ENCODE assay signal across 8 mouse cellular contexts in the genomic region with DNA sequence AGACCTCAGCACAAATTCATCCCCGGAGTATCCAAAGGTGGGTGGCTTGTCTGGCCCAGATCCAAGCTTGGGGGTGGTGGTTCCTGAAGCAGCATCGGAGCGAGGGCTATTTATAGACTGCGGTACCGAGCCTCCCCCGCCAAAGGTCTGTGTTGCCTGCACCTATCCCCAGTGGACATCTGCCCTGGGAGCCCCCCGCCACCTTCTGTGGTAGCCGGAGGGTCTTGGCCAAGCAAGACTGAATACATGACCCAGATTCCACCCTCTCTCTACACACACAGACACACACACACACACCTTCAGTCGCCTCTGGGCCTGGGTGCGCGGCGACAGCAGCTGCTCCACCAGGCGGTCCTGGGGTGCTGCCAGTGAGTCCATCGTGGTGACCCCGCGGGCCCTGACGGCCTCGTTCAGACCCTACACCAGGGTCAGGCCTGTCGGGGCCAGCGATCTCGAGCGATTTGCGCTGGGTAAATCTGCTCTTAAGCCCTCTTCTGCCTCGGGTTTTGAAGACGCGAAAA. TPM values are rescaled to one million over a fixed set of nuclear protein-coding genes. Genes with fewer than 3 reads are reported as not detected.
A peak's percentile ranks its signal among the peaks of the same experiment; 100 is the strongest.
DNase-seq lines count a peak whose midpoint lies in the region; ATAC-seq and TF ChIP-seq lines count a peak whose summit lies in the region.

No protein-coding gene starts in this region.

- peaks cover 26% of the 10 kb centered on the region for H3K4me1 ChIP-seq in heart, embryonic 11.5 days (ENCODE audit: control insufficient read depth, insufficient read depth, low read length)
- peaks cover 0 to 11% of the 10 kb centered on the region in 2 experiments; a peak in 1 of 4 replicates for H3K4me1 ChIP-seq in ES-E14 (ENCODE audit: control insufficient read depth in 2 of 2, insufficient read depth in 2 of 2, low read length in 2 of 2, poor library complexity in 1 of 2)
- H3K4me1 ChIP-seq in embryonic facial prominence, embryonic 13.5 days: peaks cover 50% of the 10 kb centered on the region
- H3K4me1 ChIP-seq in intestine, embryonic 15.5 days (replicated peaks): peaks cover 41% of the 10 kb centered on the region
- peaks cover 54% of the 10 kb centered on the region for H3K4me1 ChIP-seq in midbrain, embryonic 12.5 days

- H3K36me3 ChIP-seq in heart, embryonic 11.5 days (ENCODE audit: control insufficient read depth, insufficient read depth, low read length): no peaks in the 10 kb centered on the region
- no peaks in the 10 kb centered on the region for H3K36me3 ChIP-seq in ES-E14 (ENCODE audit: control insufficient read depth, insufficient read depth, low read length, poor library complexity, severe bottlenecking)
- peaks cover 37% of the 10 kb centered on the region for H3K36me3 ChIP-seq in embryonic facial prominence, embryonic 13.5 days
- H3K36me3 ChIP-seq in intestine, embryonic 15.5 days: peaks cover 12% of the 10 kb centered on the region; the same call in 1 of the 2 replicates
- peaks cover 30% of the 10 kb centered on the region for H3K36me3 ChIP-seq in midbrain, embryonic 12.5 days

- DNase-seq in heart, postnatal 25 days (ENCODE audit: low spot score): no peak
- no peak for DNase-seq in ES-E14 (ENCODE audit: low read depth, low spot score)
- DNase-seq in thymus, postnatal 4 days: no peak
- DNase-seq in testis, postnatal 10 days (ENCODE audit: low spot score): no peak

- no peaks in the 10 kb centered on the region for H3K9me3 ChIP-seq in heart, embryonic 11.5 days (replicated peaks; ENCODE audit: control insufficient read depth, low read length)
- no peaks in the 10 kb centered on the region for H3K9me3 ChIP-seq in ES-E14 (ENCODE audit: control insufficient read depth, insufficient read depth, low read depth, low read length)
- H3K9me3 ChIP-seq in embryonic facial prominence, embryonic 13.5 days: no peaks in the 10 kb centered on the region
- no peaks in the 10 kb centered on the region for H3K9me3 ChIP-seq in intestine, embryonic 15.5 days
- H3K9me3 ChIP-seq in midbrain, embryonic 12.5 days: no peaks in the 10 kb centered on the region

- H3K4me3 ChIP-seq in heart, embryonic 11.5 days (ENCODE audit: low read depth, low read length): peak overlapping the region; percentile 47
- H3K4me3 ChIP-seq in ES-E14 (ENCODE audit: insufficient read depth in 1 of 2, low read depth in 1 of 2, low read length in 2 of 2, poor library complexity in 1 of 2, severe bottlenecking in 1 of 2): peak overlapping the region; percentile 15 to 65; a peak in 3 of 4 replicates
- peak overlapping the region; percentile 82 for H3K4me3 ChIP-seq in embryonic facial prominence, embryonic 13.5 days
- peak overlapping the region; percentile 49 for H3K4me3 ChIP-seq in intestine, embryonic 15.5 days (replicated peaks)
- peak overlapping the region; percentile 53 for H3K4me3 ChIP-seq in midbrain, embryonic 12.5 days

- WGBS in heart, embryonic 11.5 days (ENCODE audit: insufficient replicate concordance): 9% methylated on average over 26 of the region's 26 CpGs
- 17% methylated on average over 26 of the region's 26 CpGs for WGBS in embryonic facial prominence, embryonic 13.5 days
- 30% methylated on average over 26 of the region's 26 CpGs for WGBS in intestine, embryonic 15.5 days
- WGBS in midbrain, embryonic 12.5 days: 12% methylated on average over 26 of the region's 26 CpGs

- H3K4me2 ChIP-seq in heart, embryonic 11.5 days: peak overlapping the region; percentile 86
- peak overlapping the region; percentile 86 for H3K4me2 ChIP-seq in embryonic facial prominence, embryonic 13.5 days
- peak overlapping the region; percentile 88 for H3K4me2 ChIP-seq in intestine, embryonic 15.5 days (replicated peaks)
- peak overlapping the region; percentile 84 for H3K4me2 ChIP-seq in midbrain, embryonic 12.5 days (replicated peaks)

- no peak overlapping the region for H3K27ac ChIP-seq in heart, embryonic 11.5 days (ENCODE audit: low read depth, low read length)
- no peak overlapping the region for H3K27ac ChIP-seq in ES-E14 (ENCODE audit: insufficient read depth, low read depth, low read length, poor library complexity, severe bottlenecking)
- H3K27ac ChIP-seq in embryonic facial prominence, embryonic 13.5 days: no peak overlapping the region
- no peak overlapping the region for H3K27ac ChIP-seq in intestine, embryonic 15.5 days
- no peak overlapping the region for H3K27ac ChIP-seq in midbrain, embryonic 12.5 days (replicated peaks)

- in situ Hi-C loops in ES-E14 (cut with MboI; ENCODE audit: low sequenced_read_pairs in 2 of 2, unreplicated experiment in 2 of 2): loop anchor here in 1 of 2 experiments (10.0 kb wide), 1 partner anchor 161 kb away; no protein-coding TSS in a partner anchor

- intact Hi-C loops in heart, postnatal 25 days (cut with DNase I): loop anchor here (1.0 to 10.0 kb wide), 3 partner anchors 52 to 731 kb away; a partner anchor contains a TSS

- H3K27me3 ChIP-seq in heart, embryonic 11.5 days (ENCODE audit: control insufficient read depth, insufficient read depth, low read length): peaks cover 92% of the 10 kb centered on the region
- H3K27me3 ChIP-seq in embryonic facial prominence, embryonic 13.5 days: peaks cover 68% of the 10 kb centered on the region
- peaks cover 52% of the 10 kb centered on the region for H3K27me3 ChIP-seq in intestine, embryonic 15.5 days (replicated peaks)
- H3K27me3 ChIP-seq in midbrain, embryonic 12.5 days: peaks cover 88% of the 10 kb centered on the region

- H3K9ac ChIP-seq in heart, embryonic 11.5 days (ENCODE audit: low read depth, low read length): peak overlapping the region; percentile 49; the same call in 1 of the 2 replicates
- H3K9ac ChIP-seq in ES-E14 (ENCODE audit: insufficient read depth, low read depth, low read length, poor library complexity, severe bottlenecking): peak overlapping the region; percentile 48; the same call in 1 of the 2 replicates
- H3K9ac ChIP-seq in embryonic facial prominence, embryonic 13.5 days: peak overlapping the region; percentile 72
- peak overlapping the region; percentile 47 for H3K9ac ChIP-seq in intestine, embryonic 15.5 days
- peak overlapping the region; percentile 49 for H3K9ac ChIP-seq in midbrain, embryonic 12.5 days (replicated peaks)

- ATAC-seq in heart, embryonic 11.5 days (replicated peaks; ENCODE audit: insufficient number of reproducible peaks, low FRiP score, low TSS enrichment): no peak
- ATAC-seq in embryonic facial prominence, embryonic 13.5 days (ENCODE audit: insufficient number of reproducible peaks, insufficient read depth, low FRiP score, low TSS enrichment, low read depth): no peak
- peak; percentile 1; the same call in 1 of the 2 replicates for ATAC-seq in intestine, embryonic 15.5 days
- no peak; the same call in 1 of the 2 replicates for ATAC-seq in midbrain, embryonic 12.5 days (ENCODE audit: low FRiP score, low read depth)

TF ChIP-seq in ES-E14, 5 proteins besides CTCF, POLR2A, EP300 and RAD21:
- TF ChIP-seq ZC3H11A (IDR thresholded peaks at IDR 0.05; ENCODE audit: borderline replicate concordance, low read depth, low read length) (no peak), MAFK (IDR thresholded peaks at IDR 0.05; ENCODE audit: insufficient read depth, low read depth, low read length) (no peak), ZNF384 (IDR thresholded peaks at IDR 0.05; ENCODE audit: low read depth, low read length) (no peak), CHD2 (IDR thresholded peaks at IDR 0.05; ENCODE audit: low read depth, low read length) (no peak), HCFC1 (IDR thresholded peaks at IDR 0.05; ENCODE audit: borderline replicate concordance, insufficient read depth, low read length) (no peak)

RNA-seq across cellular contexts. Expression of a gene that starts 0.4 kb away (rescaled TPM):
- polyA plus RNA-seq in heart, embryonic 11.5 days (2014; fragmentation: Nextera tagmentation; extraction: Ambion mirVana): 0.73 and 1.0 TPM in 2 replicates
- total RNA-seq in heart, postnatal 25 days (2021): 1 to 10 TPM; 1.0 to 1.6 TPM
- 0.85 and 1.7 TPM in 2 replicates for total RNA-seq in ES-E14 (2012; rRNA removed)
- polyA plus RNA-seq in embryonic facial prominence, embryonic 13.5 days (2015; fragmentation: Nextera tagmentation; extraction: Ambion mirVana): 4.5 and 7.4 TPM in 2 replicates
- polyA plus RNA-seq in intestine, embryonic 15.5 days (2015; fragmentation: Nextera tagmentation; extraction: Ambion mirVana): 3.5 and 4.3 TPM in 2 replicates
- 10.9 and 13.5 TPM in 2 replicates for polyA plus RNA-seq in midbrain, embryonic 12.5 days (2016; fragmentation: Nextera tagmentation; extraction: Ambion mirVana)

RNA-seq across cellular contexts. Expression of a gene that starts 3.6 kb away (rescaled TPM):
- 8.3 and 8.6 TPM in 2 replicates for polyA plus RNA-seq in heart, embryonic 11.5 days (2014; fragmentation: Nextera tagmentation; extraction: Ambion mirVana)
- 1 to 10 TPM in 1 of 2 experiments, under 1 TPM in 1; 0.36 to 1.1 TPM for total RNA-seq in heart, postnatal 25 days (2021)
- total RNA-seq in ES-E14 (2012; rRNA removed): 0.11 TPM in 1 of 2 replicates, not detected in the other
- 2.2 and 3.2 TPM in 2 replicates for polyA plus RNA-seq in embryonic facial prominence, embryonic 13.5 days (2015; fragmentation: Nextera tagmentation; extraction: Ambion mirVana)
- polyA plus RNA-seq in intestine, embryonic 15.5 days (2015; fragmentation: Nextera tagmentation; extraction: Ambion mirVana): 2.2 and 2.5 TPM in 2 replicates
- 7.0 and 8.5 TPM in 2 replicates for polyA plus RNA-seq in midbrain, embryonic 12.5 days (2016; fragmentation: Nextera tagmentation; extraction: Ambion mirVana)

RNA-seq across cellular contexts. Expression of a gene that starts 3.9 kb away (rescaled TPM):
- 6.2 and 8.3 TPM in 2 replicates for polyA plus RNA-seq in heart, embryonic 11.5 days (2014; fragmentation: Nextera tagmentation; extraction: Ambion mirVana)
- 1 to 10 TPM; 3.9 to 4.6 TPM for total RNA-seq in heart, postnatal 25 days (2021)
- 0.74 and 3.0 TPM in 2 replicates for total RNA-seq in ES-E14 (2012; rRNA removed)
- polyA plus RNA-seq in embryonic facial prominence, embryonic 13.5 days (2015; fragmentation: Nextera tagmentation; extraction: Ambion mirVana): 39.7 and 45.9 TPM in 2 replicates
- polyA plus RNA-seq in intestine, embryonic 15.5 days (2015; fragmentation: Nextera tagmentation; extraction: Ambion mirVana): 39.0 and 42.7 TPM in 2 replicates
- 81.6 and 84.4 TPM in 2 replicates for polyA plus RNA-seq in midbrain, embryonic 12.5 days (2016; fragmentation: Nextera tagmentation; extraction: Ambion mirVana)

RNA-seq across cellular contexts. Expression of a gene that starts 35.4 kb away (rescaled TPM):
- 1.2 and 1.4 TPM in 2 replicates for polyA plus RNA-seq in heart, embryonic 11.5 days (2014; fragmentation: Nextera tagmentation; extraction: Ambion mirVana)
- under 1 TPM; 0.68 to 0.78 TPM for total RNA-seq in heart, postnatal 25 days (2021)
- 0.11 and 0.27 TPM in 2 replicates for total RNA-seq in ES-E14 (2012; rRNA removed)
- polyA plus RNA-seq in embryonic facial prominence, embryonic 13.5 days (2015; fragmentation: Nextera tagmentation; extraction: Ambion mirVana): 7.9 and 8.3 TPM in 2 replicates
- polyA plus RNA-seq in intestine, embryonic 15.5 days (2015; fragmentation: Nextera tagmentation; extraction: Ambion mirVana): 0.23 and 0.49 TPM in 2 replicates
- 1.4 and 2.0 TPM in 2 replicates for polyA plus RNA-seq in midbrain, embryonic 12.5 days (2016; fragmentation: Nextera tagmentation; extraction: Ambion mirVana)
